Mouse (Mus musculus): Measurements from ENCODE around the gene Ift80.

DNA sequence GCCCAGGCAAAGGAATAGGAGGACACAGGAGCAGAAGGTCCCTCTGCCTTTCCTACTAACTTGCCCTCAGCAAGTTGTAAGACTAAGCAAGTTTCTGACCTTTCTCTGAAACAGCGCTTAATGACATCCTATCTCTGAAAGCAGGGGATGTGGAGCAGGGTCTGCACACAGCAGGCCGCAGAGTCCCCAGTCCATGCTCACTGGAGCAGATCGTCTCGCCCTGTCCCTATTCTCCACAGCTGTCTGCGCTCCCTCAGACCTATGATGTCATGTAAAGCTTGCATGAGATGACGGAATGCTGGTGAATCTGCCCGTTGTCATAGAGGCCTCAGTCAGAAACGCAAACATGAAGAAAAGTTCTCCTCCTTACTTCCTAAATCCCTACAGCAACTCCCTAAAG is 55.0 kb downstream of the Ift80 start:
- TF ChIP-seq CTCF (IDR thresholded peaks at IDR 0.05; ENCODE audit: low read depth, low read length) (no peak), GATA1 (IDR thresholded peaks at IDR 0.05; ENCODE audit: borderline replicate concordance, low read length) (no peak), GATA2 (IDR thresholded peaks at IDR 0.05; ENCODE audit: borderline replicate concordance, low read depth, low read length) (no peak)

All from G1E (cell line).